Mouse (Mus musculus): Measurements from ENCODE around the gene Gm20929. TPM values are rescaled to one million over a fixed set of nuclear protein-coding genes. Genes with fewer than 3 reads are reported as not detected.
"Not testable (repeated sequence)": the region's sequence is repeated elsewhere in the genome, so short reads cannot be mapped to it uniquely, and the experiment has no call there.

Gene Gm20929
- not detected in 2 replicates for total RNA-seq (2021)
- long read RNA-seq = 0 reads

DNA sequence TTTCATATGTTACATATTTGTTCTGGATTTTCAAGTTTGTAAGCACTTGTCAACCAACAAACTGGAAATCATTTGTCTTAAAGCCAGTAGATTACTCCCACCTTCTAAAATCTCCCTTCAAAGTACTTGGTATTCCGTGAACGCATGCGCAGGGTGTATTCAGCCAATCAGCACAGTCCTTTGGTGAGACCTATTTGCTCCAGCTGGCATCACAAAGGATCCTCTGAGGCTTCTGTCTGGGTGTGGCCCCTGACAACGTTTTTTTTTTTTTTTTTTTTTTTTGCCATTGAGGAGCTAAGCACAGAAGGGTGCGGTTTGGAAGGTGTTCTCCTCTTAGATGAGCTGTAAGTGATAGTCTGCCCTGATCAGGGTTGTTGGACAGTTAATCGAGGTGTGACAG lies at the start of gene Gm20929:
Gm20929 (plus strand) TSS at position 301 of the 400 bp plus-strand sequence.
- not testable (repeated sequence) for DNase-seq
